Mouse (Mus musculus) neural tube, embryonic 10.5 days (tissue): ENCODE data around the gene Rangap1.

Experiments
- DNase-seq: peaks from one replicate; pipeline ENCODE4 v3.0.0-alpha.2; 2017; ENCODE audit warnings: low spot score; ENCODE audit errors: extremely low spot score

The Rangap1 gene

DNA sequence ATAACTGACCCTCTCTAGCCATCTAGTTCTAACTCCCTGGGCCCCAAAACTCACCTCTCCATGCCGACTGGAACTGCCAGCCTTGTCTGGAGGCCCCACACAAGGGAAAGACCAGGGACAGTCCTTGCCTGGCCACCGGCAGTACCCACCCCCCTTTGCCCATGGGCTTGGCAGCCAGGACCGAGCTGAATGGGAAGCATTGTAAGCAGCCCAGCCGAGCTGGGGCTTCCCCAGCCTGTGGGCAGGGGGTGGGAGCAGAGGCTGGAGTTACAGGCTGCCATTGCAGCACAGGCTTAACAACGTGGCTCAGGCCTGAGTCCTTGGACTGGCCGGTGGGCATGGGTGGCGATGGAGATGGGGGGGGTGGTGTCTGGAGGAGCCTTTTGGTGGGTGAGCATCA is 48.2 kb downstream of the Rangap1 start, which contains the start of gene Chadl:
Gene Chadl, minus strand, starts transcription at position 113 of the 400 bp plus-strand sequence.
- no peak for DNase-seq

DNA sequence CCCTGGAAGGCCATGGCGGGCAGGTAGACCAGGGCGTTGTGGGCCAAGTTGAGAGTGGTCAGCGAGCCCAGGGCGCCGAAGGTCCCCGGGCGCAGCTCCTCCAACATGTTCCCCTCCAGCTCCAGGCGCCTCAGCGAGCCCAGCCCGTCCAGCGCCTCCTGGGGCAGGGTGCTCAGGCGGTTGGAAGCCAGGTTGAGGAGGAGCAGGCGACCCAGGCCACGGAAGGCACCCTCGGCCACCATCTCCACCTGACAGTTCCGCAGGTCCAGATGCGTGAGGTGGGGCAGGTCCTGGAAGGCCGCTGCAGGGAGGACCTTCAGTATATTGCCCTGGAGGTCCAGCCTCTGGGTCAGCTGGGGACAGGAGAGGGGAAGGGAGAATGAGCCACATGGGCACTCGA is 50.4 kb downstream of the Rangap1 start:
- DNase-seq, result no peak

GRCm38 (mm10) chr15:81693967-81694881 is 51.1 kb downstream of the Rangap1 start:
- peak; percentile 90 for DNase-seq

- peak; percentile 28 for DNase-seq
These were observed 51.9 kb downstream of the Rangap1 start for GRCm38 (mm10) chr15:81693366-81693966.

DNA sequence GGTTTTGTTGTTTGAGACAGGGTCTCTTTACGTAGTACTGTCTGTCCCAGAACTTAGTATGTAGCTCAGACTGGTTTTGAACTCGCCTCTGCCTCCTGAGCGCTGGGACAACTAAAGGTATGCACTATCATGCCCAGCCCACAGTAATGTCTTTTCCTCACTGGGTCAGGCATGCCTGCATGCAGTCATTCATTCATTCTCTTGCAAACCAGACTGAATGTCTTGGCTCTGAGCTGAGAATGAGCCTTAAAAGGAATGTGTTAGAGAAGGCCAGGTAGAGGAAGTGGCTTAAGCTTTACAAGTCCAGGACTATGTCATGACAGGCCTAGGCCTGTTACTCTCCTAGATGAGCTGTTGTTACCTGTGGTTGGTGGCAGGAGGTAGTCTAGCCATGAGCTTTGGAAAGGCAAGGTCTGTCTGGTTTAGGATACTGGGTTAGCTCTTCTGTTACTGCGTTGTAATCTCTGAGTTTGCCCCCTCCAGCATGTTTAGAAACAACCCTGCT is 65.0 kb downstream of the Rangap1 start:
- DNase-seq, result no peak

GRCm38 (mm10) chr15:81676637-81677036 is 68.7 kb downstream of the Rangap1 start:
- no peak for DNase-seq

- peak; percentile 37 for DNase-seq
These were observed 75.1 kb downstream of the Rangap1 start for GRCm38 (mm10) chr15:81670231-81670640.

- DNase-seq, result no peak
These were observed 78.4 kb downstream of the Rangap1 start for GRCm38 (mm10) chr15:81666957-81667356.

DNA sequence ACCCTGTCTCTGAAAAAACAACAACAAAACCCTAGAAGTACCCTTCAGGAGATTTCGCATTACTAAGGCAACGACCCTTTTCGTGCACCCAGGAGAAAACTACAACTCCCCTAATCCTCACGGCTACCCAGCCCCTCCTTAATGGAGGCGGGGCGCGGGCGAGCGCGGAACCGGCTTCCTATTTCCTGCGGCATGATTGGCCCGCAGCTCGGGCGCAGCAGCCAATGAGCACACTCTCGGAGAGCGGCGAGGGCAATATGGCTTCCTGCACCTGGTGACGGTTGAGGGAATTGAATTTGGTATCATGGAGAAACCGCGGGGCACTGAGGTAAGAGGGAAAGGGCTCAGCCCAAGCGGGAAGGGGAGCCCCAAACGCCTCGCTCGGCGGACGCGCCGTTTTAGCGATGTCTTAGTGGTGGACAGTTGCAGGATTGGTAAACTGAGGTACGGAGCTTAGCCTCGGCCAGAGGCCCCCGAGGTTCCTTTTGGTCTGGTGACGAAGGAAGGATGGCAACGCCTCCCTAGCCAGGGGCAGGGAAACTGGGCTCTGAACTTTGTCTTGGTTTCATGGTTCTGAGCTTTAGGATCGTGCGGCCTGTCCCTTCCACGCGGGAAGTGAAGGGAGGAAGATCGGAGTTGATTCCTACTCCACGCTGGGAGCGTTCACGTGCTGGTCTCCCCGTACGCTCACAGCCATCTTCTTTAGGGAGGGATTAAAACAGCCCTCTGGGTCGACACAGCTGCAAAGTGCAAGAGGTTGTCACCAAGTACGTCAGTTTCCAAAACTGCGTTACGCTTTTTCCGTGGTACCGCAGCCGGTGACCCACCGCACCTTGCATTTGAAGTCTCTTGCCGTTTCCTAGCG is 81.4 kb downstream of the Rangap1 start, which contains the start of gene L3mbtl2:
Gene L3mbtl2, plus strand, starts transcription at position 193 of the 865 bp plus-strand sequence.
- peak; percentile 89 for DNase-seq

- DNase-seq, result no peak
These were observed 82.0 kb downstream of the Rangap1 start for GRCm38 (mm10) chr15:81663281-81663680.

DNA sequence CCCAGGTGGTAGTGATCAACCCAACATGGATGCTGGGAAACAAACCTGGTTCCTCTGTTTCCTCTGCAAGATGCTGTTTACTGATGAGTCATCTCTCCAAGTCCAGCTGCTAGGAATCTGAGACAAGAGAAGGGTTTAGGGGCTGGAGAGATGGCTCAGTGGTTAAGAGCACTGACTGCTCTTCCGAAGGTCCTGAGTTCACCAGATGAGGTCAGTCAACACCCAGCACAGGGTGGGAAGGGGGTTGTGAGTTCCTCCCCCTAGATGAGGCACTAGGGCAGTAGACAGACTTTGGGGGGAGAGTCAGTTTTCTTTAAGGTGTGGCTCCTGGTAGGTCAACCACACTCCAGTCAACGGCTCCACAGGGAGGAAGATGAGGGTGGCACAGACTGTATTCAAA is 83.6 kb downstream of the Rangap1 start:
- DNase-seq, result no peak
